Mouse (Mus musculus) adrenal gland (tissue): ENCODE results near the gene Zfp786.

ENCODE experiments used
- intact Hi-C: fragments of 180-260 bp; cut with DNase I; formaldehyde crosslinking; loops from one replicate; pipeline ENCODE4 v1.15.1; 2025

Gene Zfp786

DNA sequence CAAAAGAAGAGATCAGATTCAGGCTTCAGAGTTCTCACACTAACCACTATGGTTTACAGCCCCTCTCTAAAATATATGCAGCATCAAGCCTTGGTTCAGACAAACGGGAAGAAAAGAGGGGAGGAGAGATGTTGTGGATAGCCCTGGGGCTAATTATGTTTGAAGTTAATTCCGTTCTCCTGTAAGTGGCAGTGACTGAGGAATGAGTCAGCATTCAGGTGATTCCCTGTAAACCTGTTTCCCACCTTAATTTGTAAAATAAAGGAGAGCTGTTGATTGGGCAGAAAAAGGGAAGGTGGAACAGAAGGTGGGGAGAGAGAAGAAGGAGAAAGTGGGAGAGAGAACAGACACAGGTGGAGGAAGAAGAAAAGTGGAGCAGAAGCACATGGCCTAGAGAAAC is 6.4 kb downstream of the Zfp786 start:
- intact Hi-C loops = no loop called here

GRCm38 (mm10) chr6:47821776-47822175 is 8.9 kb downstream of the Zfp786 start:
- intact Hi-C loops = no loop called here

GRCm38 (mm10) chr6:47821236-47821635 is 9.4 kb downstream of the Zfp786 start:
- intact Hi-C loops = no loop called here

DNA sequence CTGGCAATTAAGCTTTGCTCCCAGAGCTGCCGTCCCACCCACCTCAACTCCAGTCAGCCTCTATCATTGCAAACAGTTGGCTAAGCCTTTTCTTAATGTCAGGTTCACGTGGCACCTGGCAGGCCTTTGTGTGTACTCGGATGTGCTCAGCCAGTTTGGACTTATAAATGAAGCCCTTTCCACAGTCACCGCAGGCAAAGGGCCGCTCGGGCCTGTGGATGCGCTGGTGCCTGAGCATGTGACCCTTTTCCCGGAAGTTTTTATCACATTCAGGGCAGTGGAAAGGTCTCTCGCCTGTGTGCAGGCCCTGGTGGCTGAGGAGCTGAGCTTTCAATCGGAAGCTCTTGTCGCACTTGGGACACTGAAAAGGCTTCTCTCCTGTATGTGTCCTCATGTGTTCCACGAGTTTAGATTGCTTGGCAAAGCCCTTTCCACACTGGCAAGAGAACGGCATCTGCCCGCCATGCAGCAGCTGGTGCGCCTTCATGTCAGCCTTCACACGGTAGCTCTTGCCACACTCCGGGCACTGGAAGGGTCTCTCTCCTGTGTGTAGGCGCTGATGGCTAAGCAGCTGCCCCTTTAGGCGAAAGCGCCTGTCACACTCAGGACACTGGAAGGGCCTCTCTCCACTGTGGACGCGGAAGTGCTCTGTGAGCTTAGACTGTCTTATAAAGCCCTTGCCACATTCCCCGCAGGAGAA is 10.9 kb downstream of the Zfp786 start:
- intact Hi-C loops = no loop called here

- intact Hi-C loops = no loop called here
Measured at GRCm38 (mm10) chr6:47818721-47819120, 11.9 kb downstream of the Zfp786 start.

- intact Hi-C loops = no loop called here
Measured at GRCm38 (mm10) chr6:47816151-47816550, 14.5 kb downstream of the Zfp786 start.

DNA sequence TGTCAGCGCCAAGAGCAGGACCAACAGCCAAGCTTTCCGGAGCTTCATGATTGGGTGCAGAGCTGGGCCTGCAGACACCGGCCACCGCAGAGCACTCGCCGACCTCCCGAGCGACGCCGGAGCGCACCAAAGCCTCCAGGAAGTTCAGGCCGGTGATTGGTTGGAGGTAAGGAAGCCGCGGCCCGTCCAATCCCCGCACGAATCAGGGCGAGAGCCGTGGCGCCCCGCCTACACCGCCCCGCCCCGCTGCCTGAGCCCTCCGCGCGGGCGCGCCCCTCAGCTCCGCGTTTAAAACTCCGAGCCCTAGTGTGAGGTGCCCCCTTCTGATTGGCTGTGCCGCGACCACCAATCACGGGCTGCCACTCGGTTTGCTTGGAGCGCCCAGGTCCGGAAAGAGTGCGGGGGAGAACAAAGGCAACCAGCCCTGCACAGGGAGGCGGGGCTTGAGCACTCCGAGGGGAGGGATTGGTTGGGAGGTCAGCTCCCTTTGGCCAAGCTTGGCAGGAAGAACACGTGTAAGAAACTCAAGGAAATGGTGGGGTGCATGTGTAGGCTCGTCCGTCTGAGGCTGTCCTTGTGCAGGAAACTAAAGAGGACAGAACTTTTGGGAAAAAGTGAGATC is 17.3 kb downstream of the Zfp786 start, which contains the start of gene Pdia4:
Gene Pdia4, minus strand, starts transcription at position 174 of the 622 bp plus-strand sequence.
- intact Hi-C loops = no loop called here

GRCm38 (mm10) chr6:47812271-47812915 is 18.3 kb downstream of the Zfp786 start:
- intact Hi-C loops = no loop called here

DNA sequence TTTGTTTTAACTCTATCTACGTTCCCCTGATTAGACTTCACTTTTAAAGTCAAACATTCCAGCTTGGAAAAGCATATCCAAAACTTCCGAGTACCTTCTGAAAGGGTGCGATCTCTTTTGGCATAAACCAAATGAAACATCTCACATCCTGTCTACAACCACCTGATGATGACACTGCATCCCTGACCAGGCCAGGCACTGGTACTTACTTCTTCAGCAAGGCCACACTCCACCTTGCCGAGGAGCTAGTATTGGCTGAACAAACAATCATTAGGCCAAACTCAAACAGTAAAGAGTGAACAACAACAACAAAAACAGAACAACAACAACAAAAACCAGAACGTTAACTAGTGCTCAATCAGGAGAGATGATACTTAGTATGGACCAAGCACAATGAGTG is 19.3 kb downstream of the Zfp786 start:
- intact Hi-C loops = no loop called here

GRCm38 (mm10) chr6:47810181-47810580 is 20.5 kb downstream of the Zfp786 start:
- intact Hi-C loops = no loop called here

- intact Hi-C loops = no loop called here
Measured at GRCm38 (mm10) chr6:47809053-47809452, 21.6 kb downstream of the Zfp786 start.

GRCm38 (mm10) chr6:47808545-47808944 is 22.1 kb downstream of the Zfp786 start:
- intact Hi-C loops = no loop called here

DNA sequence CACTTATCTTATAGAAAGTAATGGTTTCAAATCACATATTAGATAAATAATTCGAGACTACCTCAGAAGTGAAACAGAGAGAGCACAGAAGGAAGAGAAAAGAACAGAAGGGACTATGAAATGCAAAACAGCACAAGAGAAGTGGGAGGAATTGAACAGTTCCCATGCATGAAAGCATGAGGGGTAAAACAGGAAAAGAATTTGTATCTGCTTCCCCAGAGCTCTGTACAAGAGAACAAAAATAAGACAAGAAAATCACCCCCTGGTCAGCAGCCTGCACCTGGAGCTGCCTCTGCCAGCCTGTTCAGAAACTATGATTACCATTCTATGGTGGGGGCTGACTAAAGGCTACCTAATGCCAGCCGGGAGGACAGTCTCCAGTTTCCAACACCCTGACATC is 23.2 kb downstream of the Zfp786 start:
- intact Hi-C loops = no loop called here

DNA sequence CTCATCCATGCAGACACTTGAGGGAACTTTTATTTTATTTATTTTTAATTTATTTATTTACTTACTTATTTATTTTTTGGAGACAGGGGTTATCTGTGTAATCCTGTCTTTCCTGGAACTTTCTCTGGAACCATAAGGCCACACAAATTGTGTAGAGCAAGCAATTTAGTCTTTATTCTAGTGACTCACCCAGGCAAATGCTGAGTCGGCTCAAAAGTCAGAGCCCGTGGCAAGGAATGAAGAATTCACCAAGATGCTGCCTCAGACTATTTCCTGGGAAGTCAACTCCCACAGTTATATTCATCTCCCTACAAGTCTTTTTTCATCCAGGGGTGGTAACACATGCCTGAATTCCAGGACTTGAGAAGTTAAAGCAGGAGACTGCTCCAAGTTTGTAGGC is 25.1 kb downstream of the Zfp786 start:
- intact Hi-C loops = no loop called here

DNA sequence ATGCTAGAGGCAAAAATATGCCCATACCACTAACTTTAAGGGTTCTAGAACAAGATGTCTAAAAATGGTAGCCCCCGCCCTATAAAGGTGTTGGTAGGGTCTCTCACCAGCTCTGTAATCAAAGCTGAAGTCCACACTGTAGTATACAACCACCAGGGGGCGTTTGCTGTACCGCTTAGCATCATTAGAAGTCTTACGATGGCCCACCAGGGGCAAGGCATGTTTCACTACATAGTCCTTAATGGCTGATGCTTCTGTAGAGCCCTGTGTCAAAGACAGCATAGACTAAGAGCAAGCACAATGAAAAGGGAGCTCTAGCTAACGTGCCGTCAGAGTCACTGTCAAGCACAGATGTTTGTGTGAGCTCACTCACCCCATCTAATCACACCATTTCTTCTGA is 31.6 kb downstream of the Zfp786 start:
- intact Hi-C loops = loop anchor here (2.0 kb wide), 1 partner anchor 28 kb away; no protein-coding TSS in a partner anchor

DNA sequence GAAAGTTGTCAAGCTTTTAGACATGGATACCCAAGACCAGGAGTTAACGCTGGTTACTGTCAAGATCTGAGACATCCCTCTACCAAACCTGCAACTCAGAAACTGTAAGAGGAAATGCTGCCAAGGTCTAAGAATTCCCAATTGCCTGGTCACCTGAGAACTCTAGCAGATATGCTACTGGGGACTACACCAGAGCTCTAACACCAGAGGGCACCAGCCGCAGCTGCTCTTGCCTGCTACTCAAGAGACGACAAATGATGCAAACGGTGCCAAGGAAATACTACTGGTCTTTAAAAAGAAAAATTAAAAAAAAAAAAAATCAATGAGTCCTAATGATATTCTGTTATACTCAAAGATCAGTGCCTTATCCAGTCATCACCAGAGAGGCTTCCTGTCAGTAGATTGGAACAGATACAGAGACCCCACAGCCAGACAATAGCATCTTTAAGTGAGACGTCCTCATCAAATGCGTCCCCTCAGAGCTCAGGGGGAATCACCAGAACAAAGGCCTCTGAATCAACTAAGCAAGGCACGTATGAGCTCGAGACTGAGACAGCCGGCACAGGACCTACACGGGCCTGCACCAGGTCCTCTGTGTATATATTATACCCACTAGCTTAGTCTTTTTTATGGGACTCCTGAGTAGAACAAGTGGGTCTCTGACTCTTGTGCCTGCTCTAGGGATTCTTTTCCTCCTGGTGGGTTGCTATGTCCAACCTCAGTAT is 36.4 kb downstream of the Zfp786 start:
- intact Hi-C loops = no loop called here

DNA sequence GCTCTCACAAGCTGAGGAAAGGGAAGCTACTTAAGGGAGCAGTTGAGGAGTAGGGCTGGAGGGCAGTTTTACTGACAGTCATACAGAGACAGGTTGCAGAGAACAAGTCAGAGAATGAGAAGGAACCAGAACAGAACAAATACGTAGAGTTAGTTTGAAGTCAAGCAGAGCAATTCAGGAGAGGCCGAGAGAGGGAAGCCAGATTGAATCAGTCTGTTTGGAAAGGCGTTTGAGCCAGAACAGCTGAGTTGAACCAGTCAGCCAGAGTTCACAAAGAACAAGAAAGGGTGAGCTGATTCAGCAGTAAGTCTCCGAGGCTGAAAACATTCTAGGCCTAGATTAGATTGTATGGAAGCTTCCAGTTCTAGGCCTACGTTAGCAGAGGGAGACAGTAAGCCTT is 37.4 kb downstream of the Zfp786 start:
- intact Hi-C loops = no loop called here

DNA sequence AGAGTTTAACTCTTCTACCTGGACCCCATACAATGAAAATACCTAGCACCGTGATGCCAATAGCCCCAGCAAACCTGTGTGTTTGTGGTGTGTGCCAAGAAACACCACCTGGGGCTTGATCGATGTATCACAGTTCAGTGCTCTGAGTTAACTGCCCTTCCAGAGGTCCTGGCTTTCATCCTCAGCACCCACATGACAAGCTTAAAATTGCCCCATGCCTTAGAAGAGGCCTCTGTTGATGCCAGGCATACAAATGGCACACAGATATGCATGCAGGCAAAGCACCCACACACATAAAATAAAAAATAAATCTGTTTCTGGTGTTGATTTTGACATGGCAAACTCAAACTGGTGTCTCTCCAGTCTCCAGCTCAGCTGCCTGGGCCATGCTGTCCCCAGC is 38.1 kb downstream of the Zfp786 start:
- intact Hi-C loops = no loop called here

DNA sequence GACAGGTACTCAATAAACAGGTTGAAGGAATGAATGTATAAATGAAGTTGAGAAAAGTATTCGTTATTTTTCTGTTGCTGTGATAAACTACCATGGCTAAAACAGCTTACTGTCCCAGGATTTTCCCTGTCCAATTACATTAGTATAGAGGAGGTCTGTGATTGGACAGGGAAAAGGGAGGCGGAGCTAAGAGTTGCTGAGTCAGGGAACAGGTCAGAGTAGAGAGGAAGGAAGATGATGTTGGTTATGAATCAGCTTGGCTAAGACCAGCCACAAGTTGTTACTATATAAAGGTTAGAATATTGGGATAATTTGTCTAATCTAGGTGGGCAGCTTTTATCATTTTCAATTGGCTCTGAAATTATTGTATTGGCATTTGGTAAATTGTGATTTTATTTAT is 39.9 kb downstream of the Zfp786 start:
- intact Hi-C loops = no loop called here

- intact Hi-C loops = no loop called here
Measured at GRCm38 (mm10) chr6:47788821-47789220, 41.8 kb downstream of the Zfp786 start.

GRCm38 (mm10) chr6:47787941-47788736 is 42.5 kb downstream of the Zfp786 start:
- intact Hi-C loops = no loop called here
